ENCODE assay signal across 9 mouse cellular contexts in genomic region chr7:101101156-101101691, GRCm38 (mm10). TPM values are rescaled to one million over a fixed set of nuclear protein-coding genes. Genes with fewer than 3 reads are reported as not detected.
DNase-seq lines count a peak whose midpoint lies in the region; TF ChIP-seq lines count a peak whose summit lies in the region.
"Had no signal": no experiment of that assay in that cellular context is flagged by ENCODE, and none has a peak within 500 bp of the region (broad histone marks: within the 10 kb centered on the region; RNA-seq: fewer than 3 reads in every experiment).

No protein-coding gene starts in this region.

- TF ChIP-seq CTCF in gastrocnemius, adult 2 months (IDR thresholded peaks at IDR 0.05), result no peak

- intact Hi-C loops in gastrocnemius, adult 2 months (cut with DNase I), result no loop called here

- peak overlapping the region; percentile 41 for H3K4me3 ChIP-seq in gastrocnemius, adult 2 months

- H3K27ac ChIP-seq in gastrocnemius, adult 2 months, result peak overlapping the region; percentile 76
- H3K27ac ChIP-seq: liver, embryonic 14.5 days had no signal

- peak; percentile 22 for DNase-seq in adrenal gland, postnatal 10 days
- no peak for DNase-seq in adrenal gland, adult 2 months
- peak; percentile 77 for DNase-seq in cerebellum, adult 8-10 months
- DNase-seq in gastrocnemius, adult 2 months, result peak; percentile 76
- peak; percentile 67 for DNase-seq in layer of hippocampus, adult 9-10 months (ENCODE audit: low spot score)
- peak; percentile 87 for DNase-seq in lung, postnatal 36 days
- DNase-seq in telencephalon, adult 2 months (ENCODE audit: low read depth, low spot score), result peak; percentile 77
- DNase-seq in thymus, adult 18-20 months, result no peak

RNA-seq across cellular contexts. Expression of gene Fchsd2, which starts 8.6 kb away (rescaled TPM):
- 10 to 100 TPM; 22.1 to 30.2 TPM for total RNA-seq in adrenal gland, postnatal 10 days (2021)
- total RNA-seq in adrenal gland, adult 2 months (2021), result 10 to 100 TPM; 15.3 to 25.1 TPM
- 6.3 and 8.2 TPM in 2 replicates for polyA plus RNA-seq in adrenal gland, adult 2 months (2012; rRNA removed)
- 1 to 10 TPM; 3.7 to 7.1 TPM for total RNA-seq in gastrocnemius, adult 2 months (2021)

Comparison
In these comparisons a context has a peak if more than half of its experiments do, and no peak if none do; other contexts are left out.
1. DNase-seq: peak in adrenal gland, postnatal 10 days (single experiment), cerebellum, adult 8-10 months (single experiment), gastrocnemius, adult 2 months (single experiment), layer of hippocampus, adult 9-10 months (single experiment), lung, postnatal 36 days (single experiment) and telencephalon, adult 2 months (single experiment); none in adrenal gland, adult 2 months (single experiment) and thymus, adult 18-20 months (0 of 2).